Mouse (Mus musculus) thymus, adult 2 months (tissue): ENCODE measurements around the gene Fam186b. TPM values are rescaled to one million over a fixed set of nuclear protein-coding genes. Genes with fewer than 3 reads are reported as not detected.
A peak's percentile ranks its signal among the peaks of the same experiment; 100 is the strongest.

ENCODE experiments used
- DNase-seq: peaks from one replicate; pipeline ENCODE4 v3.0.0; 2021
- H3K27ac ChIP-seq: fragments of 200-500 bp; 2 replicates; pipeline ENCODE4 v1.5.1; 2012; ENCODE audit warnings: low read length, control low read depth; ENCODE audit not compliant: control insufficient read depth, insufficient read depth
- H3K27me3 ChIP-seq: fragments of 200-500 bp; 2 replicates; pipeline ENCODE4 v1.6.1; 2012; ENCODE audit warnings: mild to moderate bottlenecking, low read length, moderate library complexity, mixed read lengths; ENCODE audit not compliant: control insufficient read depth, insufficient read depth
- H3K36me3 ChIP-seq: fragments of 200-500 bp; 2 replicates; pipeline ENCODE4 v1.6.1; 2012; ENCODE audit warnings: mild to moderate bottlenecking, low read length, moderate library complexity; ENCODE audit not compliant: control insufficient read depth, insufficient read depth
- H3K4me1 ChIP-seq: fragments of 200-500 bp; replicated peaks from 2 replicates; pipeline ENCODE4 v1.6.1; 2012; ENCODE audit warnings: low read length; ENCODE audit not compliant: control insufficient read depth, insufficient read depth
- H3K4me3 ChIP-seq: fragments of 200-500 bp; 2 replicates; pipeline ENCODE4 v1.5.1; 2012; ENCODE audit warnings: mild to moderate bottlenecking, low read length, control low read depth, moderate library complexity; ENCODE audit not compliant: control insufficient read depth, insufficient read depth
- CTCF ChIP-seq: fragments of 200-500 bp; IDR thresholded peaks from 2 replicates; pipeline ENCODE4 v1.5.1; 2012; ENCODE audit warnings: mild to moderate bottlenecking, control low read depth, low read length, moderate library complexity, borderline replicate concordance; ENCODE audit not compliant: control insufficient read depth, poor library complexity, insufficient read depth; ENCODE audit errors: extremely low read depth
- POLR2A ChIP-seq: fragments of 200-500 bp; IDR thresholded peaks from 2 replicates; pipeline ENCODE4 v1.6.1; 2012; ENCODE audit warnings: mild to moderate bottlenecking, low read length, control low read depth, moderate library complexity; ENCODE audit not compliant: control insufficient read depth, poor library complexity, insufficient read depth; ENCODE audit errors: extremely low read depth
- WGBS: fragments of 180-500 bp; shearing (Covaris S2); methylation state at CpG from one replicate; pipeline ENCODE4 v1.1.7; 2018; 5-methylcytosine and 5-hydroxymethylcytosine counted together
- polyA plus RNA-seq: library from polyadenylated mRNA; depleted of rRNA; stranded (reverse); fragments of >200 nt; gene quantifications from 2 replicates; pipeline ENCODE4 v1.2.3, GENCODE M21; 2012

The Fam186b gene
- polyA plus RNA-seq, 1 experiment: 0.11 TPM

DNA sequence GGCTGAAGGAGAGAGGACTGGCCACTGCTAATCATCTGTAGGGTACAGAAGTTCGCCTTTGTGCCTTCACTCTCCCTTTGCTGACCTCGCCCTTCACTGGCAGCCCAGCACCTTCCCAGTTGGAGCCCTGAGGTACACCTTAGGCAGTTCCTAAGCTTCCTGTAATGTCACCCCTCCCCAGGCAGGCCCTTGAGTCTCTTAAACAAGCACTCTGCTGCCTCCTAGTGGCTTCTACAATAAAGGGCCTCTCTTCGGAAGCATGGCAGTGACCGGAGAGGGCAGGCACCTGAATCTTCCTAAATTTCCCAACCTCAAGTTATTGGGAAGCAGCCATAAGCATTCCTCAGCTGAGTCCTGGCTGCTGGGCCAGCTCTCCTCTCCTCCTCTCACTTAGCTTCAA is 30.0 kb downstream of the Fam186b start:
- WGBS: 49% methylated on average over 4 of the region's 4 CpGs

DNA sequence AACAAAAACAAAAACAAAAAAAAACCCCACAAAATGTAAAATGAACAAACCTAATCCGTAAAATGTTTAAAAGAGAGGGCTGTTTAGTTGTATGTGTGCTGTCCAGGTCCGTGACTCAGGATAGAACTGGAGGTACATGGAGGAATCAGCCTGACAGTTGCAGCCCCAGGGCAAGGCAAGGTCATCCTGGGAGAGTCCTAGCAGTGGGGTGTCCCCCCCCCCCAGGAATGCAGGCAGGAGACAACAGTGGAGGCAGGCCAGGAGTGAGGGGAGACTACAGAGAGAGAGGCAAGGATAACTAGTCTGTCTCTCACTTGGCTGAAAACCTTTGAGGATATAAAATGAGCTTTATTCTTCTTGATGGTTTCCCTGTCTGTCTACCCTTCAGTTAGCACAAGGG is 31.3 kb downstream of the Fam186b start:
- no peak overlapping the region for H3K27ac ChIP-seq
- 98% methylated on average over 2 of the region's 2 CpGs for WGBS
- peaks cover 7% of the 10 kb centered on the region; the same call in 1 of the 2 replicates for H3K4me1 ChIP-seq
- no peaks in the 10 kb centered on the region for H3K27me3 ChIP-seq
- TF ChIP-seq POLR2A: no peak
- TF ChIP-seq CTCF: no peak
- no peak overlapping the region for H3K4me3 ChIP-seq
- DNase-seq: no peak
- no peaks in the 10 kb centered on the region for H3K36me3 ChIP-seq

More for the DNA sequence above, 30.0 kb downstream of the Fam186b start:
- peak; percentile 78 for DNase-seq
- H3K4me1 ChIP-seq: no peaks in the 10 kb centered on the region
- H3K4me3 ChIP-seq: no peak overlapping the region
- no peaks in the 10 kb centered on the region for H3K36me3 ChIP-seq
- no peaks in the 10 kb centered on the region for H3K27me3 ChIP-seq
- TF ChIP-seq POLR2A (no peak), CTCF (peak; percentile 62; the same call in 1 of the 2 replicates)
- no peak overlapping the region for H3K27ac ChIP-seq

DNA sequence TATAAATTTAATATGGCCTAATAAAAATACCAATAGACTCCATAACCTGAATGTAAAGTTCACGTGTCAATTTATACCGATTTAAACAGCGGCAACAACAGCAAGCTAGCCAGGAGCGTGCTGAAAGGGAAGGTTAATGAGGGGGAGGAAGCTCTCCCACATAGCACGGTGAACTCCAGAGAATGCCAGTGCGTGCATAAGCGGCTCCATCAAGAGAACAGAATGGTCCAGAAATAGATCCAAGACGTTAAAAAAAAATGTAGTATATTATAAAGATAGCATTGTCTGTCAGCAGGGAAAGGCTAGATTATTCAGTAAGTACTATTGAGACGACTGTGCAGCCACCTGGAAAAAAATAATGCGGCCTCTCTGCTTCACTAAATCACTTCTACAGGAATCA is 33.0 kb downstream of the Fam186b start:
- WGBS: 91% methylated on average over 10 of the region's 10 CpGs
- no peak for TF ChIP-seq CTCF
- TF ChIP-seq POLR2A: no peak
- Histone ChIP-seq H3K27ac (no peak overlapping the region), H3K4me3 (no peak overlapping the region), H3K27me3 (no peaks in the 10 kb centered on the region), H3K36me3 (no peaks in the 10 kb centered on the region), H3K4me1 (peaks cover 7% of the 10 kb centered on the region; the same call in 1 of the 2 replicates)
- no peak for DNase-seq

DNA sequence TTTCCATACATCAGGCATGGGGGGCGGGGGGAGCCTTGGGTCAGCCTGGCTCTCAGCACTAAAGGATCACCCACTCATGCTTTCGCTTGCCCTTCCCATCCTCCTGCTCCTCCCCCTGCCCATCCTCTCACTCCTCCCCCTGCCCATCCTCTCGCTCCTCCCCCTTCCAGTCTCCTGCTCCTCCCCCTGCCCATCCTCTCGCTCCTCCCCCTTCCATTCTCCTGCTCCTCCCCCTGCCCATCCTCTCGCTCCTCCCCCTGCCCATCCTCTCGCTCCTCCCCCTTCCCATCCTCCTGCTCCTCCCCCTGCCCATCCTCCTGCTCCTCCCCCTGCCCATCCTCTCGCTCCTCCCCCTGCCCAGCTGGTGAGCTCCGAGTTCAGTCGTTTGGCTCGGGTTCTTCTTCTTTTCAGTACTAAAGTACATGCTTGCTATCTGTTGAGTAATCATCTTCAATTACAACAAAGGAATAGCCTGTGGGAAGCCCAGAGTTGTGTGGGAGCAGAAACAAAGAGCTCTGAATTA is 35.9 kb downstream of the Fam186b start:
- WGBS: 6% methylated on average over 8 of the region's 10 CpGs

DNA sequence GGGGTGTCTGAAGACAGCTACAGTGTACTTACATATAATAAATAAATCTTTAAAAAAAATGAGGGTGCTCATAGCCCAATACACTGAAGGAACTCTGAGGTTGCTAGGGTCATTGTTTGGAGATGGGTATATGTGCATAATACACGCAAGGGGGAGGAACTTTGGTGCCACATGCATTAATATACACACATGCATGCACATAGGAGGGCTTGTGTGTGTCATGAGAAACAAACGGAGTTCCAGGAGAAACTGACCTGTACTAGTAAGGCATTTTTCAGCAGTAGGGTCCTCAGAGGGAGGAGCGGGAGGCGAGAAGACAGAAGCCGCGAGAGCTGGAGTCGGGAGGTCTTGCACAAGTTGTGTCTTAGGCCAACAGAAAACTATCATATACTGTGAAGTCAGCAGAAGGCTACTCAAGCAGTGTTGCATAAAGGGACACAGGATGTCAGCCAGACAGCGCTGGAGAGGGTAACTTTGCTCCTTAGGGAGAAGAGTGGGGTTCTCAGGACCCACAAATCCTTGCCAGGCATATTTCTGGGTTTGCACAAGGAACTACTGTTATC is 36.4 kb downstream of the Fam186b start:
- H3K4me1 ChIP-seq: peaks cover 7% of the 10 kb centered on the region; the same call in 1 of the 2 replicates
- 74% methylated on average over 8 of the region's 8 CpGs for WGBS
- H3K27me3 ChIP-seq: no peaks in the 10 kb centered on the region
- no peak for TF ChIP-seq POLR2A
- TF ChIP-seq CTCF: no peak
- H3K4me3 ChIP-seq: no peak overlapping the region
- no peak for DNase-seq
- H3K36me3 ChIP-seq: no peaks in the 10 kb centered on the region
- H3K27ac ChIP-seq: peak overlapping the region; percentile 43; the same call in 1 of the 2 replicates

More for the DNA sequence above, 35.9 kb downstream of the Fam186b start:
- no peaks in the 10 kb centered on the region for H3K36me3 ChIP-seq
- H3K4me3 ChIP-seq: no peak overlapping the region
- H3K4me1 ChIP-seq: peaks cover 7% of the 10 kb centered on the region; the same call in 1 of the 2 replicates
- peak overlapping the region; percentile 43; the same call in 1 of the 2 replicates for H3K27ac ChIP-seq
- no peak for TF ChIP-seq POLR2A
- H3K27me3 ChIP-seq: no peaks in the 10 kb centered on the region
- peak; percentile 45 for DNase-seq

DNA sequence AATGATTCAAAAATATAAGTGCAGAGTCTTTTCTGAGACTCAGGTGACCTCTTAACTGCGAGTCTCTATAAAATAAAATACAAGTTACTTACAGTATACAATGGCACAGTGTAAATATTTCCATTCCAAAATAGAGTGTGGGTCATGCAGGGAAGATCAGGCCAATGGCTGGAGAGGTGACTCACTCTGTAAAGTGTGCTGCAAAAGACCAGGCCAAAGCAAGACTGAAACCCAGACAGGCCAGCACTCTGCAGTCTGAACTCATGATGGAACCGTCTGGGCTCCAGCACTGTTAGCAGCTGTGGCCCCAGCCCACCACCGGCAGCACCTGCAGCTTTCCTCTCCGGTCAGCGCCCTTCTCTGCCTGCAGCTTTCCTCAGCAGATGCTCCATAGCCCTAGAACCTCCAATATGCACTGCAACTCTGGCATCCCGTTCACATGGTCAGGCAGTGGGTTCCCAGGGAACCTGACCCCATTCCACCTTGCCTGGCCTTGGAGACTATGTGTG is 40.4 kb downstream of the Fam186b start:
- no peak overlapping the region for H3K4me3 ChIP-seq
- 94% methylated on average over 6 of the region's 6 CpGs for WGBS
- H3K4me1 ChIP-seq: peaks cover 15% of the 10 kb centered on the region
- no peak for DNase-seq
- no peaks in the 10 kb centered on the region for H3K36me3 ChIP-seq
- H3K27me3 ChIP-seq: no peaks in the 10 kb centered on the region
- H3K27ac ChIP-seq: no peak overlapping the region
- no peak for TF ChIP-seq POLR2A

DNA sequence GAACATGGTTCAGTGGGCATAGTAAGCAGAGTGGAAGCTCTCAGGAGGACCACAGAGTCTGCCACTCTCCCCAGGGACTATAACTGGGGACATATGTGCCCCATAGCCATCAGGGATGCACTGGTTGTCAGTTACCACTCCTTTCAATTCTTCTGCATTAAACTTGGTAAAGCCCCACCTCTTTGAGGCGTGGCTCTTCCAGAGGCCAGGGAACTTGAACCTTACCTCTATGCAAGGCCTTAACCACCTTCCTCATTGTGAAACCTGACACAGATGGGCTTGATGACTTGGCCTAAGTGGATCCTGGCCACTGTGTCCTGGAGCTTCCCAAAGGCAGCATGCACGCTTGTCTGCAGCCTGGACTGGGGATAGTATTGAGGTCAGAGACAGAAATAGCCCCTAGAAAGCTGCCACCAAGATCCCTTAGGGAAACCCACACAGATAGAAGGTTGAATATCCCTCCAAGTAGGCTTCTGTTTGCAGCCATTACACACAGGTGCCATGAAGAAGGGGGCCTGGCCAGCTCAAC is 41.1 kb downstream of the Fam186b start:
- no peak for DNase-seq
- no peak overlapping the region for H3K27ac ChIP-seq

More for the DNA sequence above, 41.1 kb downstream of the Fam186b start:
- H3K4me1 ChIP-seq: peaks cover 16% of the 10 kb centered on the region
- 94% methylated on average over 2 of the region's 2 CpGs for WGBS
- H3K36me3 ChIP-seq: no peaks in the 10 kb centered on the region
- H3K27me3 ChIP-seq: no peaks in the 10 kb centered on the region
- H3K4me3 ChIP-seq: no peak overlapping the region
- TF ChIP-seq CTCF: no peak
- TF ChIP-seq POLR2A: no peak
